Mouse (Mus musculus) layer of hippocampus, adult 2 months (tissue): ENCODE measurements around the gene Syne2. TPM values are rescaled to one million over a fixed set of nuclear protein-coding genes. Genes with fewer than 3 reads are reported as not detected.
A peak's percentile ranks its signal among the peaks of the same experiment; 100 is the strongest.

Experiments
- DNase-seq, 2 experiments: peaks; one replicate each; pipeline ENCODE4 v3.0.0; 2022; ENCODE audit warnings: low spot score in 2 of 2
- H3K27ac ChIP-seq: fragments of 200-600 bp; 2 replicates; pipeline ENCODE4 v1.8.1; 2022
- H3K4me3 ChIP-seq: fragments of 200-600 bp; 2 replicates; pipeline ENCODE4 v1.8.1; 2022; ENCODE audit warnings: mild to moderate bottlenecking
- CTCF ChIP-seq: fragments of 200-600 bp; conservative IDR thresholded peaks from 2 replicates; pipeline ENCODE4 v1.8.1; 2022; ENCODE audit warnings: antibody characterized with exemption, mild to moderate bottlenecking, moderate library complexity
- total RNA-seq, 2 experiments: library from RNA; stranded (reverse); gene quantifications; 2 replicates each; pipeline ENCODE4 v1.2.3; 2021

The Syne2 gene
- total RNA-seq, 2 experiments from 2014 or later: 25.2 to 26.8 TPM

DNA sequence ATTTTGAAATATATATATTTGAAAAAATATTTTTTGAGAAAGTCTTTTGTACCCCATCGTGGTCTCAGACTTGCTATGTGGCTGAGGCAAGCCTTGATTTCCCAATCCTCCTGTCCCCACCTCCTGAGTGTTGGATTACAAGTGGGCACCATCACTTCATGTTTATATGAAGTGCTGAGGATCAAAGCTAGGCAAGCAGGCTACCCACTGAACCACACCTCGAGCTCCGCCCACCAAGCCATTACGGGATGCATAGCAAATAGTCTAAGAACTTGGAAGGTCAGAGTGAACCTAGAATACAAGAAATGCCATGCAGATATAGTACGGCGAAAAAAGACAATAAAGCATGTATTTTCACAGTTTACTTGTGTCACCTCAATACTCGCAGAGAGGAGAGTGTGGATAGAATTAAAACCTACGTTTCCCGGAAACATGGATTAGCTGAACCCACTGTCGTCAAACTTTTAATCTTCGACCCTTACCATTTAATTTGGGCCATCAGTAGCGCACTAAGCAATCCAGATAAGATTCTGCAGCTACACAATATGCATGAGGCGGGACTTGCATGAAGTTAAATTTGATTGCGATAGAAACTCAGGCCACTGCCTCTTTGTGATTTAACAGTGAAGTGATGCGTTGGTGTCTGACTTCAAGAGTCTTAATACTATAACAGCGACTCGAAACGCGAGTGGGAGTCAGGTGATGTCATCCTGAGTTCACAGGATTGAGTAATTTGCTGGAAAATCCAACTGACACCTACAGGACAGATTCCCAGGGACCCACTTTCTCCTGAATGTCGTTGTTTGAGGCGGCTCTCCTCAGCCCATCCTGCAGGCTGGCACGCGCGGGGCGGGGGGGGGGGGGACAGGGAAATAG, 715 bp upstream of the Syne2 start:
- no peak for DNase-seq
- TF ChIP-seq CTCF: no peak
- Histone ChIP-seq H3K4me3 (peak overlapping the region; percentile 70), H3K27ac (no peak overlapping the region)

DNA sequence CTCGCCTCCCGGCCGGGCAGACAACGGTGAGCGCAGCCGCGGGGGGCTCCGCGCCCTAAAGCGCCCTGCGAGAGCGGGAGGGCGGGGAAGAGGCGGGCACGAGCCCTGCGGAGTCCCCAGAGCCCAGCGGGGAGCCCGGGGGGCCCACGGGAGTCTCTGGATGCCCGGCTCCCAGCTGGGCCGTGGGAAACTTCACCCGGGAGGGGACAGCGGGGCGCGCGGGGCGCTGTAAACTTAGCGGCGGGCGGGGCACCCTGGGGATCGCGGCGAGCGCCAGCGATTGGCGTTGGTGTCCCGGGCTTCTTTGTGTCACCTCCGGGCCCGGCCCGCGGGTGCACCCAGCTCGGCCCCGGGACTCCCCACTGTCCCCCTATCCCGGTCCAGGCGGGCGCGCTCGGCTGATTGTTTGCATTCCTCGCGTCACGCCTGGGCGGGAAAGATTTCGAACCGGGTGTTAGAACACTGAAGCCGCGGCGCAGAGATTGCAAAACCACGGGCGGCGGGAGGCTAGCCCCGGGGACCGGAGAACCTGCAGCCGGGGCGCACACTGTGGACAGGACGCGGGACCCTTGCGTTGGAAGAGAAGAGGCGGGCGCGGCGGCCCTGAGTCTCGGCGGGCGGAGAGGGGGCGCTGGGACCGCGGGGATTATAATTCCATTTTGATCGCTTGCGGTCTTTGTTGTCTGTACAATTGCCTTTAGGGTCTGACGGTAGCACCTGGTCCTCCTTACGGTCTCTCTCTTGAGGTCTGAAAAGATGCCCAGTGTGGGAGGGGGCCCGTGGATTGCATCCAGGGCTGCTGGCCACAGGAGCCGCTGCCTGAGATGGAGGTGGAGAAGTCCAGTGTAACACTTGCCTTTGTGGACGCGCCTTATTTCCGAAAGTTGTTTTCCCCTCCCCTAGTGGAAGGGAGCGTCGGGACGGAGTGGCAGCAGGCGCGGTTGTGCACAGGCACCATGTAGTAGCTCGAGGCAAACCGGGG, 810 bp downstream of the Syne2 start:
- peak; percentile 40 for TF ChIP-seq CTCF
- peak overlapping the region; percentile 79 for H3K27ac ChIP-seq
- H3K4me3 ChIP-seq: peak overlapping the region; percentile 70
- DNase-seq: peak; percentile 19 to 40

DNA sequence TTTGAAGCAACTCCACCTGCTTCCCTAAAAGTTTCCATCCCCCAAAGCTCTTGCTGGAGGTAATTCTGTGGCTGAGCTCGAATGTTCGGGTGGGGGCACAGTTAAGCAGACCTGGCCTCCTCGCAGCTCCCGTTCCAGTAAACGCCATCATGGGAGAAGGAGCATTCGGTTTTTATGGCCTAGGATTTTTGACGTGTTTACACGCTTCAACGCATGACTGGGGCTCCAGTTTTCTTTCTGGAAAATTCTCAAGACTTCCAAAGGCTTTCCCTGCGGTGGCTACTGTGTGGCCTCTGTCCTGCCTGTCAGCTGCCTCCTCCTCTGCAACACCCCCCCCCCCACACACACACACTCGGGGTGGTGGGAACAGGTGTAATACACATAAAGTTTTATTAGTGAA, 1.5 kb downstream of the Syne2 start:
- TF ChIP-seq CTCF: no peak
- Histone ChIP-seq H3K27ac (no peak overlapping the region), H3K4me3 (peak overlapping the region; percentile 70)
- no peak for DNase-seq

DNA sequence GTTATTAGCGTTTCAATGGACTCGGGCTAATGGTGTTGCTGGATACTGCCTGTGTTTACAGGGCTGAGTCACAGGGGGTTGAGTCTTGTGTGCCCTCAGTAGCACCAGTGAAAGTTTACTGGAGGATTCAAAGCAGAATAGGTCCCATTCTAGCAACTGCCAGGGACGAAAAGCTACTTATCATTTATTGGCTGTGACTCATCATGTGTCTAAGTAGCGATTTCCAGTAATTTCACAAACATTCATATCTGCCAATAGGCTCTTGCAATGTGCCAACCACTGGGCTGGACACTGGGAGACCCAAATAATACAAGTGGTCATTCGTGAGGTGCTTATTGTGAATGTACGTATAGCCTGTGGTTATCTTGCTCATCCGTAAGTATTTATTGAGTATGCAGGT, 2.3 kb downstream of the Syne2 start:
- DNase-seq: no peak
- Histone ChIP-seq H3K27ac (no peak overlapping the region), H3K4me3 (no peak overlapping the region)
- no peak for TF ChIP-seq CTCF

DNA sequence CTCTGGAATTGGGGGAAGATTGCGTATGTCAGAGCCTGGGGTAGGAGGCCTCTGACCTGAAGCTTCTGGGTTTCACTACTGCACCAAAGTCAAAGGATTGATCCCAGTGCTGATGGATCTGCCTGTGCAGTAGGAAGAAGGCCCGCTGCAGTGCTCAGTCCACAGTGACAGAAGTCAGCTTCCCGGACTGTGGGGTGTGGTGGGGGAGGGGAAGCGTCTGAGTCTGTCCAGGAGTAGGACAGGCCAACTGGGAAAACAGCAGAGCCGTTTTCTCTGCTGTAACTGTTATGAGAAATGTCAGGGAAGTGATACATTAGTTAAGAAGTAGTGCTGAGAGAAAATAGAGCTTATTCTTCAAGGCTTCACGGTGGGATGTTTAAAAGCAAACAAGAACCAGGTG, 4.2 kb downstream of the Syne2 start:
- no peak for DNase-seq
- Histone ChIP-seq H3K27ac (no peak overlapping the region), H3K4me3 (no peak overlapping the region)
- TF ChIP-seq CTCF: no peak

DNA sequence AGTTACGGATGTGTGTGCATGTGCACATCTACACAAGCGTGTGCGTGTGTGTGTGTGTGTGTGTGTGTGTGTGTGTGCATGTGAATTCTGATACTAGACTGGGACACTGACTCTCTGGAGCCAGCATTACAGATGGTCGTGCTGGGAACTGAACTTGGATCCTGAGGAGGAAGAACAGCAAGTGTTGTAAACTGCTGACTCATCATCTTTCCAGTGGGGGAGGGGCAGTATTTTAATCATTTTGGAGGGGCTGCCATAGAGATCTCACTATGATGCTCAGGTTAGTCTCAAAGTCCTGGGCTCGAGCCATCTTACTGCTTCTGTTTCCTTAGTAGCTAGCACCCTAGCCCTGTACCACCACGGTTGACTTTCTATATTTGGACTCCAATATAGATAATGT, 5.5 kb downstream of the Syne2 start:
- no peak overlapping the region for H3K4me3 ChIP-seq
- DNase-seq: no peak

DNA sequence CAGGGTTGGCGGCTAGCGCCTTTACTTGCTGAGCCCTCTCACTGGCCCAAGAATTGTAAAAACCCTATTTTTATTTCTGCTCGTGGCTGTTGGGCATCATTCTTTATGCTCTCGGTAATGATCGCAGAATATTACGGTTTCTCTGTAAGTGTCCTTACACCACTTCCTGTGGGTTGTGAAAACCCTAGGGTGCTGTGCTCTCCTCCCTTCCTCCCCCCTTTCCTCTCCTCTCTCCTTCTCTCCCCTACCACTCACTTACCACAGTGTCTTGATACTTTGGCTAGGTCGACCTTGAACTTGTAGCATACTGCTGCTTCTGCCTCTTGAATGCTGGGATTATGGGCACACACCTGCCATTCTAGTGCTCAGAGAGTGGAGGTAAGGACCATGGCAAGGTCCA, 7.5 kb downstream of the Syne2 start:
- no peak for TF ChIP-seq CTCF
- Histone ChIP-seq H3K4me3 (no peak overlapping the region), H3K27ac (no peak overlapping the region)
- DNase-seq: no peak

More for the DNA sequence above, 5.5 kb downstream of the Syne2 start:
- no peak overlapping the region for H3K27ac ChIP-seq
- TF ChIP-seq CTCF: no peak

DNA sequence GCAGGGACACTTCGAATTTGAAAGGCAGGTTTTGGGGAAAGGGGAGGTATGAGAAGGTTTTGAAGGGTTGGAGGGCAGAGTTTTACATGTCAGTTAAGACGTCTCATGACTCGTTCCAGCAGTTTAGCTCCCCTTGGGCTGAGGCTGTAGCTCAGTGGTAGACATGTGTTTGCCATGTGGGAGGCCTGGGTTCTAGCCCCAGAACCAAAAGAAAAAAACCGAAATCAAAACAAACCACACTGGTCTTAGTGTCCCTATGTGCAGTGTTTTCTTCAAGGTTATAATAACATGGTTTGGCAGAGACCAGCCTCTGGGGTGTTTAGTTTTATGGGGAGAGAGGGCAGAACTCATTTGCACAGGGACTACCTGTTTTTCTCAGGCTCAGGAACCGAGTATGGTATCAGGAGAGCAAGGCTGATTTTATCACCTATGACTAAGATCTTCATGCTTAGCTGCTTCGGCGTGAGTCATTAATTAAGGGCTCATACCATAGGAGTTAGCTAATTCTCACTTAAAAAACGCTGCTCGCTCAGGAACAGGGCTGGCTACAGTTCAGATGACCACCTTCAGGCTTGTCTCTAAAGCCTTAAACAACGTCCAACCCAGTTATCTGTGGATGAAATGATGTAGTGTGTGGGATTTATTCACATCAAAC, 8.9 kb downstream of the Syne2 start:
- no peak for TF ChIP-seq CTCF

DNA sequence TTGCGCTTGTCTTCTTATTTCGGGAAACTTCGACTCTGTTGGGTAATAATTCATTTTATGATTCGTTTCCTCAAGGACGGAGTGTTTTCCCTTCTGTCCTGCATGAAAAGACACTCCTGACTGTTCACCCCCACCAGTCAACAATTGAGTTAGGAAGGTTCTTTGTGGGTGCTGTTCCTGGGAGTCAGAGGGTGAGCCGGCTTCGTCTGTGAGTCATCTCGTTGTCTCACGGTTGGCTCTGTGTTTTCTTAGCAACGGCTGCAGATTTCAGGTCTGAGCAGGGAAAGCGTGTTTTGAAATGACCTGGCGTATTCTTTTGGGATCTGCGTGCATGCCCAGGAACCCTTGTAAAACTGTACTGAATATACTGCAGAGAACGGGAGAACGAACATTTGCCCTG, 9.8 kb downstream of the Syne2 start:
- Histone ChIP-seq H3K27ac (no peak overlapping the region), H3K4me3 (no peak overlapping the region)
- DNase-seq: no peak
- no peak for TF ChIP-seq CTCF

More for the DNA sequence above, 8.9 kb downstream of the Syne2 start:
- DNase-seq: no peak
- Histone ChIP-seq H3K4me3 (no peak overlapping the region), H3K27ac (no peak overlapping the region)

DNA sequence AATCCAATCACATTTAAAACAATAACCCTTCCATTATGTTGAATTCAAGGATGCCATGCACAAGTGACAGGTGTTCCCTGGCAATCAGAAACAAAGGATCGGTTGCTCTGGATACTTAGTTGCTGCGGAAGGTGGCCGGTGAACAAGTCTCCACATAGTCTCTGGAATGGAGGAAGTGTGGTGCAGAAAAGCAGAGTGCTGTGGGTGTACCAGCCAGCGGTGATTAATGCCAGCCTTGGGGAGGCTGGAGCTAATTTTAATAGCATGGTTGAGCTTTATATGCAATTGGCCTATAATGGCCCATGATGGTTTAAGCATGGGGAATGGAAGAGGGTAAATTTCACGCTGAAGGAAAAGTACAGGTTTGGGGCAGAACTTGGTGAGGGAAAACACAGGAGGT, 11.7 kb downstream of the Syne2 start:
- no peak overlapping the region for H3K4me3 ChIP-seq
- no peak for TF ChIP-seq CTCF
- no peak for DNase-seq
- no peak overlapping the region for H3K27ac ChIP-seq

DNA sequence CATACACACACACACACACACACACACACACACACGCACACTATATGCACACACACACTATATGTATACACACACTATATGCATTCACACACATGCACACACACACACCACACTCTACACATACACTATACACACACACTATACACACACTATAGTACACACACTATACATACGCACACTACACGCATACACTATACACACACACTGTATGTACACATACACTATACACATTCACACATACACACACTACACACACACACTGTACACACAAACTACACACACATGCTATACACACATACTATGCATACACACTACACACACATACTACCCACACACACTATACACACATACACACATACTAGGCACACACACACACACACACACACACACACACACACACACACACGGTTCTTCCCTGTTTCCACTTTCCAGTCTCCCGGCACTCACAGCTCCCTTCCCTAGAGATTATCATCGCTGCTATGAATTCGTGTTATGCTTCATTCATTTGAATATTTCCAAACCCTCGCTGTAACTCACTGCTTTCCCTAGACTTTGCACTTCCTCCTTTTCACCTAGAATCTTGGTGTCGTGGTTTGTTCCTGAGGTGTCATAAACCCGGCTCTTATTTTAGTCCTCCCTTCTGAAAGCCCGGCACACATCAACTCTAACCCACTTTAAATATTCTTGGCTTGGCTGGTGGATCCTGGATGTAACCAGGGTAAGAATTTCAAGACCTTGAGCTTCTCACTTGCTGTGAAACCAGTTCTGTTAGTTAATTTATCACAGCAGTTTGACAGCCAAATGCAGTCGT, 15.4 kb downstream of the Syne2 start:
- Histone ChIP-seq H3K27ac (no peak overlapping the region), H3K4me3 (no peak overlapping the region)
- no peak for DNase-seq
- TF ChIP-seq CTCF: no peak
